Mouse (Mus musculus): ENCODE data around the gene Braf. TPM values are rescaled to one million over a fixed set of nuclear protein-coding genes. Genes with fewer than 3 reads are reported as not detected.

Braf gene
- polyA plus RNA-seq, 1 experiment, result 10.7 TPM

- Histone ChIP-seq H3K27ac (replicated peaks; ENCODE audit: low read depth, low read length) (no peak within 1 kb of the TSS), H3K4me3 (ENCODE audit: insufficient read depth, low read depth, low read length) (no peak within 1 kb of the TSS), H3K4me1 (ENCODE audit: control insufficient read depth, insufficient read depth, insufficient read length, low read length) (no peaks in the 10 kb centered on the region)
Measured at GRCm38 (mm10) chr6:39585517-39585916, 139.7 kb downstream of the Braf start, which contains the start of gene Gm42420. TSS of gene Gm42420 (plus strand) at chr6:39585753.

- H3K27ac ChIP-seq (replicated peaks; ENCODE audit: low read depth, low read length), result no peak overlapping the region
- H3K4me3 ChIP-seq (ENCODE audit: insufficient read depth, low read depth, low read length), result no peak overlapping the region
- H3K4me1 ChIP-seq (ENCODE audit: control insufficient read depth, insufficient read depth, insufficient read length, low read length), result no peaks in the 10 kb centered on the region
Measured at GRCm38 (mm10) chr6:39581087-39581784, 144.0 kb downstream of the Braf start.

GRCm38 (mm10) chr6:39580558-39580957 lies 144.7 kb downstream of the Braf start:
- Histone ChIP-seq H3K4me1 (ENCODE audit: control insufficient read depth, insufficient read depth, insufficient read length, low read length) (no peaks in the 10 kb centered on the region), H3K4me3 (ENCODE audit: insufficient read depth, low read depth, low read length) (no peak overlapping the region), H3K27ac (replicated peaks; ENCODE audit: low read depth, low read length) (no peak overlapping the region)

GRCm38 (mm10) chr6:39579552-39579951 lies 145.7 kb downstream of the Braf start:
- H3K4me1 ChIP-seq (ENCODE audit: control insufficient read depth, insufficient read depth, insufficient read length, low read length), result no peaks in the 10 kb centered on the region
- H3K4me3 ChIP-seq (ENCODE audit: insufficient read depth, low read depth, low read length), result no peak overlapping the region
- no peak overlapping the region for H3K27ac ChIP-seq (replicated peaks; ENCODE audit: low read depth, low read length)

GRCm38 (mm10) chr6:39574951-39575350 lies 150.3 kb downstream of the Braf start:
- Histone ChIP-seq H3K27ac (replicated peaks; ENCODE audit: low read depth, low read length) (peak overlapping the region; percentile 54), H3K4me1 (ENCODE audit: control insufficient read depth, insufficient read depth, insufficient read length, low read length) (peaks cover 5% of the 10 kb centered on the region; the same call in 1 of the 2 replicates), H3K4me3 (ENCODE audit: insufficient read depth, low read depth, low read length) (peak overlapping the region; percentile 95)

- Histone ChIP-seq H3K4me1 (ENCODE audit: control insufficient read depth, insufficient read depth, insufficient read length, low read length) (peaks cover 5% of the 10 kb centered on the region; the same call in 1 of the 2 replicates), H3K4me3 (ENCODE audit: insufficient read depth, low read depth, low read length) (peak overlapping the region; percentile 95), H3K27ac (replicated peaks; ENCODE audit: low read depth, low read length) (peak overlapping the region; percentile 85)
Measured at GRCm38 (mm10) chr6:39574555-39574869, 150.8 kb downstream of the Braf start.

- peaks cover 5% of the 10 kb centered on the region; the same call in 1 of the 2 replicates for H3K4me1 ChIP-seq (ENCODE audit: control insufficient read depth, insufficient read depth, insufficient read length, low read length)
- peak within 1 kb of the TSS; percentile 95 for H3K4me3 ChIP-seq (ENCODE audit: insufficient read depth, low read depth, low read length)
- H3K27ac ChIP-seq (replicated peaks; ENCODE audit: low read depth, low read length), result peak within 1 kb of the TSS; percentile 91
Measured at GRCm38 (mm10) chr6:39573791-39574554, 151.3 kb downstream of the Braf start, which contains the start of gene Adck2. TSS of gene Adck2 (plus strand) at chr6:39573873.

- Histone ChIP-seq H3K4me1 (ENCODE audit: control insufficient read depth, insufficient read depth, insufficient read length, low read length) (peaks cover 5% of the 10 kb centered on the region; the same call in 1 of the 2 replicates), H3K4me3 (ENCODE audit: insufficient read depth, low read depth, low read length) (no peak overlapping the region), H3K27ac (replicated peaks; ENCODE audit: low read depth, low read length) (no peak overlapping the region)
Measured at GRCm38 (mm10) chr6:39570426-39570825, 154.8 kb downstream of the Braf start.

GRCm38 (mm10) chr6:39567528-39567927 lies 157.7 kb downstream of the Braf start:
- H3K4me3 ChIP-seq (ENCODE audit: insufficient read depth, low read depth, low read length), result no peak overlapping the region
- no peaks in the 10 kb centered on the region for H3K4me1 ChIP-seq (ENCODE audit: control insufficient read depth, insufficient read depth, insufficient read length, low read length)
- no peak overlapping the region for H3K27ac ChIP-seq (replicated peaks; ENCODE audit: low read depth, low read length)

- H3K27ac ChIP-seq (replicated peaks; ENCODE audit: low read depth, low read length), result no peak overlapping the region
- H3K4me3 ChIP-seq (ENCODE audit: insufficient read depth, low read depth, low read length), result peak overlapping the region; percentile 23; the same call in 1 of the 2 replicates
- H3K4me1 ChIP-seq (ENCODE audit: control insufficient read depth, insufficient read depth, insufficient read length, low read length), result no peaks in the 10 kb centered on the region
Measured at GRCm38 (mm10) chr6:39562166-39563015, 162.9 kb downstream of the Braf start.

GRCm38 (mm10) chr6:39559276-39559939 lies 165.9 kb downstream of the Braf start:
- no peak overlapping the region for H3K27ac ChIP-seq (replicated peaks; ENCODE audit: low read depth, low read length)
- H3K4me1 ChIP-seq (ENCODE audit: control insufficient read depth, insufficient read depth, insufficient read length, low read length), result no peaks in the 10 kb centered on the region
- H3K4me3 ChIP-seq (ENCODE audit: insufficient read depth, low read depth, low read length), result no peak overlapping the region

- Histone ChIP-seq H3K4me1 (ENCODE audit: control insufficient read depth, insufficient read depth, insufficient read length, low read length) (no peaks in the 10 kb centered on the region), H3K27ac (replicated peaks; ENCODE audit: low read depth, low read length) (peak within 1 kb of the TSS; percentile 63), H3K4me3 (ENCODE audit: insufficient read depth, low read depth, low read length) (peak within 1 kb of the TSS; percentile 63)
Measured at GRCm38 (mm10) chr6:39557723-39558261, 167.5 kb downstream of the Braf start, which contains the start of gene Dennd2a. TSS of gene Dennd2a (minus strand) at chr6:39557867.

GRCm38 (mm10) chr6:39556900-39557659 lies 168.2 kb downstream of the Braf start:
- peak overlapping the region; percentile 63 for H3K27ac ChIP-seq (replicated peaks; ENCODE audit: low read depth, low read length)
- no peaks in the 10 kb centered on the region for H3K4me1 ChIP-seq (ENCODE audit: control insufficient read depth, insufficient read depth, insufficient read length, low read length)
- peak overlapping the region; percentile 63 for H3K4me3 ChIP-seq (ENCODE audit: insufficient read depth, low read depth, low read length)

GRCm38 (mm10) chr6:39555648-39555945 lies 169.7 kb downstream of the Braf start:
- Histone ChIP-seq H3K4me1 (ENCODE audit: control insufficient read depth, insufficient read depth, insufficient read length, low read length) (no peaks in the 10 kb centered on the region), H3K27ac (replicated peaks; ENCODE audit: low read depth, low read length) (peak overlapping the region; percentile 44; the same call in 1 of the 2 replicates), H3K4me3 (ENCODE audit: insufficient read depth, low read depth, low read length) (0 out of 2 replicates have a peak overlapping the region, but pooled peaks have one; percentile 13)

Measured in brown adipose tissue, adult 24 weeks (tissue).